Mouse (Mus musculus) C2C12 (cell line): ENCODE measurements around the gene Rad51b.

Experiments
- CTCF ChIP-seq: IDR thresholded peaks from one replicate; pipeline ENCODE4 v1.5.1; 2011; ENCODE audit not compliant: control insufficient read depth, insufficient read depth, insufficient read length
- MAX ChIP-seq: IDR thresholded peaks from one replicate; pipeline ENCODE4 v1.6.1; 2011; ENCODE audit warnings: mild to moderate bottlenecking, control low read depth
- USF1 ChIP-seq: IDR thresholded peaks from one replicate; pipeline ENCODE4 v1.6.1; 2011; ENCODE audit warnings: low read depth, mild to moderate bottlenecking, control low read depth, moderate library complexity

GRCm38 (mm10) chr12:79372697-79373096 is 75.6 kb downstream of the Rad51b start:
- TF ChIP-seq CTCF (no peak), MAX (no peak), USF1 (no peak)
